Mouse (Mus musculus): ENCODE results near the gene Kcnj4. TPM values are rescaled to one million over a fixed set of nuclear protein-coding genes. Genes with fewer than 3 reads are reported as not detected.

Gene Kcnj4
- polyA plus RNA-seq, 1 experiment from 2014 or later = not detected

GRCm38 (mm10) chr15:79545921-79546399 lies 40.9 kb upstream of the Kcnj4 start:
- ATAC-seq (peak; percentile 69), DNase-seq (peak; percentile 80)
- Histone ChIP-seq H3K27ac (ENCODE audit: low read depth) (peak overlapping the region; percentile 99), H3K4me1 (ENCODE audit: insufficient read depth) (peaks cover 16% of the 10 kb centered on the region), H3K4me2 (ENCODE audit: low read depth, low read length) (peak overlapping the region; percentile 82), H3K36me3 (replicated peaks; ENCODE audit: insufficient read depth, low read length) (peaks cover 31% of the 10 kb centered on the region), H3K9me3 (ENCODE audit: low read length) (no peaks in the 10 kb centered on the region), H3K4me3 (ENCODE audit: low read depth, low read length) (peak overlapping the region; percentile 97), H3K27me3 (ENCODE audit: insufficient read depth, low read length) (no peaks in the 10 kb centered on the region), H3K9ac (replicated peaks) (peak overlapping the region; percentile 99)
- TF ChIP-seq CTCF (IDR thresholded peaks at IDR 0.05; ENCODE audit: low read depth) (no peak), EP300 (IDR thresholded peaks at IDR 0.05; ENCODE audit: low read depth) (no peak)
- WGBS (ENCODE audit: insufficient replicate concordance) = under 1% methylated on average over 42 of the region's 52 CpGs

GRCm38 (mm10) chr15:79545496-79545895 lies 40.5 kb upstream of the Kcnj4 start:
- Histone ChIP-seq H3K9me3 (ENCODE audit: low read length) (no peaks in the 10 kb centered on the region), H3K9ac (replicated peaks) (peak overlapping the region; percentile 99), H3K36me3 (replicated peaks; ENCODE audit: insufficient read depth, low read length) (peaks cover 36% of the 10 kb centered on the region), H3K4me1 (ENCODE audit: insufficient read depth) (peaks cover 16% of the 10 kb centered on the region), H3K27me3 (ENCODE audit: insufficient read depth, low read length) (no peaks in the 10 kb centered on the region), H3K4me2 (ENCODE audit: low read depth, low read length) (peak overlapping the region; percentile 82), H3K4me3 (ENCODE audit: low read depth, low read length) (peak overlapping the region; percentile 97), H3K27ac (ENCODE audit: low read depth) (peak overlapping the region; percentile 99)
- no peak for ATAC-seq
- 2% methylated on average over 3 of the region's 3 CpGs for WGBS (ENCODE audit: insufficient replicate concordance)
- no peak for DNase-seq
- TF ChIP-seq CTCF (IDR thresholded peaks at IDR 0.05; ENCODE audit: low read depth) (no peak), EP300 (IDR thresholded peaks at IDR 0.05; ENCODE audit: low read depth) (no peak)

GRCm38 (mm10) chr15:79543968-79544367 lies 38.9 kb upstream of the Kcnj4 start:
- Histone ChIP-seq H3K4me2 (ENCODE audit: low read depth, low read length) (peak overlapping the region; percentile 82), H3K4me3 (ENCODE audit: low read depth, low read length) (peak overlapping the region; percentile 97; the same call in 1 of the 2 replicates), H3K27me3 (ENCODE audit: insufficient read depth, low read length) (no peaks in the 10 kb centered on the region), H3K36me3 (replicated peaks; ENCODE audit: insufficient read depth, low read length) (peaks cover 51% of the 10 kb centered on the region), H3K4me1 (ENCODE audit: insufficient read depth) (peaks cover 16% of the 10 kb centered on the region), H3K9me3 (ENCODE audit: low read length) (no peaks in the 10 kb centered on the region), H3K27ac (ENCODE audit: low read depth) (no peak overlapping the region; the same call in 1 of the 2 replicates), H3K9ac (replicated peaks) (no peak overlapping the region; the same call in 1 of the 2 replicates)
- TF ChIP-seq CTCF (IDR thresholded peaks at IDR 0.05; ENCODE audit: low read depth) (no peak), EP300 (IDR thresholded peaks at IDR 0.05; ENCODE audit: low read depth) (no peak)
- ATAC-seq (no peak), DNase-seq (no peak)
- WGBS (ENCODE audit: insufficient replicate concordance) = 90% methylated on average over 3 of the region's 3 CpGs

GRCm38 (mm10) chr15:79533796-79534195 lies 28.8 kb upstream of the Kcnj4 start:
- WGBS (ENCODE audit: insufficient replicate concordance) = 82% methylated on average over 3 of the region's 3 CpGs
- peaks cover 96% of the 10 kb centered on the region for H3K36me3 ChIP-seq (replicated peaks; ENCODE audit: insufficient read depth, low read length)

GRCm38 (mm10) chr15:79529935-79530334 lies 24.9 kb upstream of the Kcnj4 start:
- ATAC-seq (peak; percentile 83), DNase-seq (peak; percentile 46)
- Histone ChIP-seq H3K4me3 (ENCODE audit: low read depth, low read length) (no peak overlapping the region), H3K27me3 (ENCODE audit: insufficient read depth, low read length) (no peaks in the 10 kb centered on the region), H3K9me3 (ENCODE audit: low read length) (no peaks in the 10 kb centered on the region), H3K4me1 (ENCODE audit: insufficient read depth) (peaks cover 4% of the 10 kb centered on the region; the same call in 1 of the 2 replicates), H3K27ac (ENCODE audit: low read depth) (no peak overlapping the region), H3K36me3 (replicated peaks; ENCODE audit: insufficient read depth, low read length) (peaks cover 82% of the 10 kb centered on the region), H3K9ac (replicated peaks) (no peak overlapping the region), H3K4me2 (ENCODE audit: low read depth, low read length) (no peak overlapping the region)
- WGBS (ENCODE audit: insufficient replicate concordance) = 86% methylated on average over 7 of the region's 7 CpGs
- TF ChIP-seq CTCF (IDR thresholded peaks at IDR 0.05; ENCODE audit: low read depth) = no peak
- no peak for TF ChIP-seq EP300 (IDR thresholded peaks at IDR 0.05; ENCODE audit: low read depth)

More at GRCm38 (mm10) chr15:79533796-79534195, 28.8 kb upstream of the Kcnj4 start:
- Histone ChIP-seq H3K4me1 (ENCODE audit: insufficient read depth) (peaks cover 3% of the 10 kb centered on the region; the same call in 1 of the 2 replicates), H3K9ac (replicated peaks) (no peak overlapping the region), H3K27ac (ENCODE audit: low read depth) (no peak overlapping the region), H3K9me3 (ENCODE audit: low read length) (no peaks in the 10 kb centered on the region), H3K27me3 (ENCODE audit: insufficient read depth, low read length) (no peaks in the 10 kb centered on the region), H3K4me3 (ENCODE audit: low read depth, low read length) (no peak overlapping the region), H3K4me2 (ENCODE audit: low read depth, low read length) (no peak overlapping the region)
- no peak for TF ChIP-seq CTCF (IDR thresholded peaks at IDR 0.05; ENCODE audit: low read depth)
- TF ChIP-seq EP300 (IDR thresholded peaks at IDR 0.05; ENCODE audit: low read depth) = no peak
- ATAC-seq (no peak), DNase-seq (no peak)

GRCm38 (mm10) chr15:79527991-79528639 lies 23.1 kb upstream of the Kcnj4 start:
- H3K27me3 ChIP-seq (ENCODE audit: insufficient read depth, low read length) = no peaks in the 10 kb centered on the region
- H3K36me3 ChIP-seq (replicated peaks; ENCODE audit: insufficient read depth, low read length) = peaks cover 64% of the 10 kb centered on the region
- H3K9ac ChIP-seq (replicated peaks) = no peak overlapping the region
- no peaks in the 10 kb centered on the region for H3K9me3 ChIP-seq (ENCODE audit: low read length)
- no peak overlapping the region for H3K4me2 ChIP-seq (ENCODE audit: low read depth, low read length)
- 75% methylated on average over 5 of the region's 5 CpGs for WGBS (ENCODE audit: insufficient replicate concordance)
- no peak overlapping the region for H3K27ac ChIP-seq (ENCODE audit: low read depth)
- H3K4me3 ChIP-seq (ENCODE audit: low read depth, low read length) = no peak overlapping the region
- 0 out of 2 replicates have a peak, but pooled peaks have one; percentile 22 for ATAC-seq
- DNase-seq = no peak
- TF ChIP-seq CTCF (IDR thresholded peaks at IDR 0.05; ENCODE audit: low read depth) = no peak
- no peak for TF ChIP-seq EP300 (IDR thresholded peaks at IDR 0.05; ENCODE audit: low read depth)
- H3K4me1 ChIP-seq (ENCODE audit: insufficient read depth) = peaks cover 4% of the 10 kb centered on the region; the same call in 1 of the 2 replicates
